Mouse (Mus musculus) embryonic fibroblast, embryonic 13.5 days (primary cell): ENCODE measurements around the gene Cacna1a.

Experiments used
- CTCF ChIP-seq: IDR thresholded peaks from 2 replicates; pipeline ENCODE4 v1.5.1; 2011; ENCODE audit warnings: mild to moderate bottlenecking, control low read depth, low read length, moderate library complexity, borderline replicate concordance; ENCODE audit not compliant: insufficient read depth
- POLR2A ChIP-seq: IDR thresholded peaks from 2 replicates; pipeline ENCODE4 v1.6.1; 2011; ENCODE audit warnings: low read depth, mild to moderate bottlenecking, control low read depth, low read length, moderate library complexity

DNA sequence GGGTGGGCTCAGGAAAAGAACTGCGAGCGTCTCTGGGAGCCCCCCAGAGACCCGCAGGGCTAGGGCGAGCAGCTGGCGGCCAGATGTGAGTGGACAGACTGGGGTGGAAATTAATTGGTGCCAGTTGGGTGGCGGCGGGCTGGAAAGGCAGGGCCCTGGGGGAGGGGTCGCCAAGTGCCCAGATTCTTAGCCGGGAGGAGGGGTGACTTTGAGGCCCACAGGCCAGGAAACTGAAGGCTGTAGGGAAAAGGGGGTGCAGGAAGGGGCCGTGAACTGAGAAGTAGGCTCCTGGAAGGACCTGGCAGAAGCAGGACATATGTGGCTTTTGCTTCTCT lies 267.9 kb downstream of the Cacna1a start:
- no peak for TF ChIP-seq POLR2A
- TF ChIP-seq CTCF, result no peak
